Mouse (Mus musculus): ENCODE data around the gene Hcfc1. TPM values are rescaled to one million over a fixed set of nuclear protein-coding genes. Genes with fewer than 3 reads are reported as not detected.

The Hcfc1 gene
- 105 to 124 TPM (median 116 TPM) in 4 replicates for total RNA-seq (2023; ENCODE audit: inconsistent age)

DNA sequence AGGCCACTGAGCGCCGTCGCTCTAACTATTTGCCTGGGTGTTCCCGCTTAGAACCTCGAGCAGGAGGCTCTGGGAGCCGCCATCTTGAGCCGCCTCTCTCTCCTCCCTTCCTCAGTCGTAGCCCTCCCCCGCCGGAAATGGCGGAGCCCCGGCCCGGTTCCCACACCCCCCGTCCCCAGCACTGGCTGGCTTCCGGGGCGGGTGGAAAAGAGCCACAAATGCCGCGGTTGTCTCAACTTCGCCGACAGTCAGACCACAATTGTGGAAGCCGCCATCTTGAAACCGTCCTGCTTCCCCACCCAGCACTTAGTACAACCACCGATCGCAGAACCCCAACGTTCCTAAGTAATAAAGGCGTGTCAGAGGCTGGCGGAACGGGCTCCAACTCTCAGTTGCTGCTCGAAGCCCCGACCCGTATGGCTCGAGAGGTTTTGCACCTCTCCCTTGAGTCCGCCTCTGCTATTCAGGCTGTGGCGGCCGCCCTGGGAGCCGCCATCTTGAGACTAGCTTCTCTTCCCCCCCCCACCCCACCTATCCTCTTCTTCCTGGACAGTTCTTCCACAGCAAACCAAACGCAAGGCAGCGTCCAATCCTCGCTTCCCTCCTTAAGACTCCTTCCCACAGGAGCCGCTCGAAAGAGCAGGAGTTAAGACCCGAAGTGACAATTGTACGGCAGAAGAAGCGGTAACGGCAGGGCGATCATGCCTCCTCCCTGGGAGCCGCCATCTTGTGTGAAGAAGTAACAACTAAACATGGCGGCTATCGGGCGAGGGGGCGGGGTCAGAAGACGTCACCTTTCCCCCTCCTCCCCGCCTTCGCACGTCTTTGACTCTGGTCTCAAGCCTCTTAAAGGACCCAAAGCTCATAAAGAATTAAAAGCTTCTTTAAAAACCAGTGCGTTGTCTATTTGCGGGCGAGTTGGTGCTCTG is at the start of gene Hcfc1:
Gene Hcfc1, minus strand, starts transcription at position 110 of the 929 bp plus-strand sequence.

DNA sequence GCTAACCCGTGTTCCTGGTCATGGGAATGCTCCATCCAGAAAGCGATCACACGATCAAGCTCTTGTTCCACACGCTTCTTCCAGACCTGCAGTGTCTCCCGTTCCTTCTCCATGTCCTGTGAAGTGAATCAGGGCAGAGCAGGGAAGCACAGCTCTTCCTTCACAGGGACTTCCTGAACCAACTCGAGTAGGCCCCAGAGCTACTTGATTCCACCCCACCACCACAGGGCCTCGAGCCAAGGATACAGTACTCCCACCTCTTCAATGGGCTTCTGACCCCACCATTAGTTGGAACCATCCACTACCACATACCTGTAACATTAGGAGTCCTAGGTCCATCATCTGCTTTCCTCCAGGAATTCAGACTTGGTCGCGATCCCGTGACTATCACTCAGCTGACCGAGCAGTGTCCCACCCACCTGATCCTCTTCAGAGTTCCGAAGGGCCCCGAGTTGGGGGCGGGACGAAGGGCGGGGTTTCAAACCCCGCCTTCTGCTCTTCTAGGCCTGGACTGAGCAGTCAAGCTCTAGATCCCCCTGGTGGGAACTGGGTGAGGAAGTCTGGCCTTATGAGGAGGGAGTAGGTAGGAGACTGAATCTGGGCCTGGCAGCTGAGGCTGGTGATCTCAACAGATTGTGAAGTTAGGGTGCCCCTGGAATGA is 35.6 kb downstream of the Hcfc1 start, which contains the start of gene Renbp:
Gene Renbp, minus strand, starts transcription at position 449 of the 661 bp plus-strand sequence.

DNA sequence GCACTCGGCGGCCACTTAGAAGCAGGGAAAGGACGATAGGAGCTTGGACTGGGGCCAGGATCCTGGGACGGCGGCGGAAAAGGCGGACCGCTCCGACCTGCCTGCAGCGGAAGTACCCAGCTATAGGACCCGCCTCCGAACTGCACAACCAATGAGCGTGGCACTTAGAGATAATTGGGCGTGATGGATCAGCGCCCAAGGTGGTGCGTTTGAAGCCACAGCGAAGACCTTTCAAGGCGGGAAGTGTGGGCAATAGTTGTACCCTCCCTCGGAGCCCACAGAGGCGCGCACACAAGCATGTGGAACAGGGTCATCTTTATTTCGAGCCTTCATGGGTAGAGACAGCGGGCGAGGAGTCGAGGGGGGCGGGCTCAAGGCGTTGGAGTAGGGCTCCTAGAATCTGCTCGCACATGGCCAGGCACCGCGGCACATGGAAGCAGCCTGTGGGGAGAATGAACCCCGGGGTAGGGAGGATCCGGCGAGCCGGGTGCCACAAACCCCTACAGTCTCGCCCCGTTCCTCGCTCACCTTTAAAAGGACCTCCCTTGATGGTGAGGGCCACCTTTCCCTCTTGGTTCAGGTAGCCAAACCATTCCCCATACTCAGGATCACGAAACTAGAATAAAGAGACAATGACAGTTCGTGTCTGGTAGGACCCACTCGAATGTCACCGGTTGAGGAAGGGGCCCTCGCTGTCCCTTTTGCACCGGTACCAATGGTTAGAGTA is 44.2 kb downstream of the Hcfc1 start, which contains the start of the genes Arhgap4 and Naa10:
Gene Arhgap4, minus strand, starts transcription at position 48 of the 727 bp plus-strand sequence.
Gene Naa10, minus strand, starts transcription at position 122 of the 727 bp plus-strand sequence.

DNA sequence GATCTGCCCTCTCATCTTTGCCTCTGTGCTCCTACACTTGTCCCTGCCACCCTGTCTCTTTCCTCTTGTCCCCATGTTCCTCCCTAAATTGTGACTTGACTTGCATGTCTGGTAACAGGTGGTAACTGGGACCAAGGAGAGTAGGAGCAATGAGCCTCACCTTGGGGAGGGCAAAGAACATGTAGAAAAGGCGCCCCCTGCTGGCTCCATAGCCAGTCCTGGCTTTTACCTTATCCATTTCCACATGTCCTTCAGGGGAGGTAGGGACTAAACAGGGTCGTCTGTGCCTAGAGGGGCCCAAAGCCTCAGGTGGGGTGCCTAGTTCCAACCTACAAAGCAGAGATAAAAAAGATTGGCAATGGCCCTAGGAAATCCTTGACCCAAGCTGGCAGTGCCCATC is 70.4 kb downstream of the Hcfc1 start, which contains the start of gene L1cam:
Gene L1cam, minus strand, starts transcription at position 387 of the 400 bp plus-strand sequence.

Other genes starting within 250 kb of the Hcfc1 start
- 67.0 to 74.1 TPM (median 71.8 TPM) in 4 replicates for gene Abcd1, start 249.8 kb downstream of the Hcfc1 start, total RNA-seq (2023; ENCODE audit: inconsistent age)
- gene Plxnb3, start 209.3 kb downstream of the Hcfc1 start, total RNA-seq (2023; ENCODE audit: inconsistent age): 0.12 to 0.27 TPM in 2 of 4 replicates, not detected in the others
- 154 to 171 TPM (median 166 TPM) in 4 replicates for gene Srpk3, start 192.0 kb downstream of the Hcfc1 start, total RNA-seq (2023; ENCODE audit: inconsistent age)
- 148 to 158 TPM (median 152 TPM) in 4 replicates for gene Idh3g, start 179.5 kb downstream of the Hcfc1 start, total RNA-seq (2023; ENCODE audit: inconsistent age)
- gene Ssr4, start 179.3 kb downstream of the Hcfc1 start, total RNA-seq (2023; ENCODE audit: inconsistent age): 127 to 153 TPM (median 143 TPM) in 4 replicates
- 0.30 to 0.60 TPM (median 0.43 TPM) in 4 replicates for gene Pdzd4, start 141.4 kb downstream of the Hcfc1 start, total RNA-seq (2023; ENCODE audit: inconsistent age)
- not detected in 4 replicates for gene Avpr2, start 74.3 kb downstream of the Hcfc1 start, total RNA-seq (2023; ENCODE audit: inconsistent age)
- 14.4 to 17.2 TPM (median 15.6 TPM) in 4 replicates for gene L1cam, start 70.3 kb downstream of the Hcfc1 start, total RNA-seq (2023; ENCODE audit: inconsistent age)
- 340 to 368 TPM (median 352 TPM) in 4 replicates for gene Arhgap4, start 44.5 kb downstream of the Hcfc1 start, total RNA-seq (2023; ENCODE audit: inconsistent age)
- gene Naa10, start 44.4 kb downstream of the Hcfc1 start, total RNA-seq (2023; ENCODE audit: inconsistent age): 59.3 to 63.7 TPM (median 61.0 TPM) in 4 replicates
- 30.6 to 51.2 TPM (median 33.3 TPM) in 4 replicates for gene Renbp, start 35.5 kb downstream of the Hcfc1 start, total RNA-seq (2023; ENCODE audit: inconsistent age)
- 157 to 185 TPM (median 168 TPM) in 4 replicates for gene Irak1, start 57.6 kb upstream of the Hcfc1 start, total RNA-seq (2023; ENCODE audit: inconsistent age)
- not detected in 4 replicates for gene Opn1mw, start 161.1 kb upstream of the Hcfc1 start, total RNA-seq (2023; ENCODE audit: inconsistent age)
- 41.7 to 52.4 TPM (median 47.8 TPM) in 4 replicates for gene Mecp2, start 169.0 kb upstream of the Hcfc1 start, total RNA-seq (2023; ENCODE audit: inconsistent age)
- gene Tex28, start 201.5 kb upstream of the Hcfc1 start, total RNA-seq (2023; ENCODE audit: inconsistent age): not detected in 4 replicates
- 0.42 to 0.67 TPM (median 0.57 TPM) in 4 replicates for gene Tktl1, start 210.9 kb upstream of the Hcfc1 start, total RNA-seq (2023; ENCODE audit: inconsistent age)

Data from B cell, adult (primary cell).